Mouse (Mus musculus): ENCODE results near the gene Arg2. TPM values are rescaled to one million over a fixed set of nuclear protein-coding genes. Genes with fewer than 3 reads are reported as not detected.

The Arg2 gene
- polyA plus RNA-seq, 1 experiment from 2014 or later: 36.1 TPM

- no peaks in the 10 kb centered on the region for H3K27me3 ChIP-seq (ENCODE audit: control insufficient read depth, insufficient read depth, low read length)
- H3K36me3 ChIP-seq (ENCODE audit: control insufficient read depth, insufficient read depth, low read length): no peaks in the 10 kb centered on the region
- no peak overlapping the region for H3K4me2 ChIP-seq (ENCODE audit: low read depth, low read length)
- H3K27ac ChIP-seq (ENCODE audit: low read depth, low read length): no peak overlapping the region
- no peaks in the 10 kb centered on the region for H3K9me3 ChIP-seq (ENCODE audit: control insufficient read depth, low read length)
- H3K9ac ChIP-seq (replicated peaks; ENCODE audit: low read depth, low read length): no peak overlapping the region
- ATAC-seq (ENCODE audit: low read depth): no peak
- no peaks in the 10 kb centered on the region for H3K4me1 ChIP-seq (ENCODE audit: control insufficient read depth, insufficient read depth, low read length)
- no peak overlapping the region for H3K4me3 ChIP-seq (ENCODE audit: low read depth, low read length)
Measured at GRCm38 (mm10) chr12:79141384-79141783, 10.8 kb downstream of the Arg2 start.

- Histone ChIP-seq H3K9ac (replicated peaks; ENCODE audit: low read depth, low read length) (no peak overlapping the region), H3K27ac (ENCODE audit: low read depth, low read length) (no peak overlapping the region), H3K4me2 (ENCODE audit: low read depth, low read length) (no peak overlapping the region), H3K4me3 (ENCODE audit: low read depth, low read length) (no peak overlapping the region), H3K36me3 (ENCODE audit: control insufficient read depth, insufficient read depth, low read length) (peaks cover 25% of the 10 kb centered on the region), H3K4me1 (ENCODE audit: control insufficient read depth, insufficient read depth, low read length) (no peaks in the 10 kb centered on the region), H3K9me3 (ENCODE audit: control insufficient read depth, low read length) (no peaks in the 10 kb centered on the region), H3K27me3 (ENCODE audit: control insufficient read depth, insufficient read depth, low read length) (no peaks in the 10 kb centered on the region)
- WGBS: 96% methylated on average over 6 of the region's 6 CpGs
- ATAC-seq (ENCODE audit: low read depth): no peak
Measured at GRCm38 (mm10) chr12:79149653-79150052, 19.1 kb downstream of the Arg2 start.

GRCm38 (mm10) chr12:79162876-79163275 lies 32.3 kb downstream of the Arg2 start:
- Histone ChIP-seq H3K4me3 (ENCODE audit: low read depth, low read length) (no peak overlapping the region), H3K27me3 (ENCODE audit: control insufficient read depth, insufficient read depth, low read length) (no peaks in the 10 kb centered on the region), H3K36me3 (ENCODE audit: control insufficient read depth, insufficient read depth, low read length) (peaks cover 58% of the 10 kb centered on the region), H3K9ac (replicated peaks; ENCODE audit: low read depth, low read length) (no peak overlapping the region), H3K4me2 (ENCODE audit: low read depth, low read length) (no peak overlapping the region), H3K9me3 (ENCODE audit: control insufficient read depth, low read length) (no peaks in the 10 kb centered on the region), H3K4me1 (ENCODE audit: control insufficient read depth, insufficient read depth, low read length) (no peaks in the 10 kb centered on the region), H3K27ac (ENCODE audit: low read depth, low read length) (no peak overlapping the region)
- no peak for ATAC-seq (ENCODE audit: low read depth)
- WGBS: 95% methylated on average over 3 of the region's 3 CpGs

GRCm38 (mm10) chr12:79169173-79169572 lies 38.6 kb downstream of the Arg2 start:
- Histone ChIP-seq H3K4me2 (ENCODE audit: low read depth, low read length) (no peak overlapping the region), H3K4me1 (ENCODE audit: control insufficient read depth, insufficient read depth, low read length) (peaks cover 9% of the 10 kb centered on the region), H3K9ac (replicated peaks; ENCODE audit: low read depth, low read length) (no peak overlapping the region), H3K36me3 (ENCODE audit: control insufficient read depth, insufficient read depth, low read length) (peaks cover 7% of the 10 kb centered on the region), H3K27me3 (ENCODE audit: control insufficient read depth, insufficient read depth, low read length) (no peaks in the 10 kb centered on the region), H3K4me3 (ENCODE audit: low read depth, low read length) (no peak overlapping the region), H3K9me3 (ENCODE audit: control insufficient read depth, low read length) (no peaks in the 10 kb centered on the region), H3K27ac (ENCODE audit: low read depth, low read length) (no peak overlapping the region)
- ATAC-seq (ENCODE audit: low read depth): no peak

- no peak overlapping the region for H3K27ac ChIP-seq (ENCODE audit: low read depth, low read length)
- no peak for ATAC-seq (ENCODE audit: low read depth)
- H3K9me3 ChIP-seq (ENCODE audit: control insufficient read depth, low read length): no peaks in the 10 kb centered on the region
- H3K9ac ChIP-seq (replicated peaks; ENCODE audit: low read depth, low read length): no peak overlapping the region
- H3K36me3 ChIP-seq (ENCODE audit: control insufficient read depth, insufficient read depth, low read length): peaks cover 5% of the 10 kb centered on the region
- H3K4me1 ChIP-seq (ENCODE audit: control insufficient read depth, insufficient read depth, low read length): peaks cover 9% of the 10 kb centered on the region
- H3K27me3 ChIP-seq (ENCODE audit: control insufficient read depth, insufficient read depth, low read length): no peaks in the 10 kb centered on the region
- H3K4me3 ChIP-seq (ENCODE audit: low read depth, low read length): no peak overlapping the region
- H3K4me2 ChIP-seq (ENCODE audit: low read depth, low read length): no peak overlapping the region
- WGBS: 63% methylated on average over 3 of the region's 3 CpGs
Measured at GRCm38 (mm10) chr12:79170421-79170820, 39.8 kb downstream of the Arg2 start.

- H3K4me1 ChIP-seq (ENCODE audit: control insufficient read depth, insufficient read depth, low read length): peaks cover 9% of the 10 kb centered on the region
- H3K4me2 ChIP-seq (ENCODE audit: low read depth, low read length): peak overlapping the region; percentile 55
- WGBS: 34% methylated on average over 12 of the region's 12 CpGs
- H3K9me3 ChIP-seq (ENCODE audit: control insufficient read depth, low read length): no peaks in the 10 kb centered on the region
- peak overlapping the region; percentile 85 for H3K4me3 ChIP-seq (ENCODE audit: low read depth, low read length)
- H3K27ac ChIP-seq (ENCODE audit: low read depth, low read length): no peak overlapping the region
- ATAC-seq (ENCODE audit: low read depth): no peak
- H3K9ac ChIP-seq (replicated peaks; ENCODE audit: low read depth, low read length): peak overlapping the region; percentile 77
- no peaks in the 10 kb centered on the region for H3K27me3 ChIP-seq (ENCODE audit: control insufficient read depth, insufficient read depth, low read length)
- H3K36me3 ChIP-seq (ENCODE audit: control insufficient read depth, insufficient read depth, low read length): peaks cover 12% of the 10 kb centered on the region
Measured at GRCm38 (mm10) chr12:79171269-79171995, 40.9 kb downstream of the Arg2 start.

GRCm38 (mm10) chr12:79172019-79172941 lies 41.7 kb downstream of the Arg2 start, which contains the start of gene Vti1b:
Gene Vti1b (minus strand): TSS chr12:79172667.
- peak within 1 kb of the TSS; percentile 77 for H3K9ac ChIP-seq (replicated peaks; ENCODE audit: low read depth, low read length)
- peaks cover 12% of the 10 kb centered on the region for H3K36me3 ChIP-seq (ENCODE audit: control insufficient read depth, insufficient read depth, low read length)
- peaks cover 9% of the 10 kb centered on the region for H3K4me1 ChIP-seq (ENCODE audit: control insufficient read depth, insufficient read depth, low read length)
- peak within 1 kb of the TSS; percentile 85 for H3K4me3 ChIP-seq (ENCODE audit: low read depth, low read length)
- under 1% methylated on average over 61 of the region's 73 CpGs for WGBS
- peak; percentile 98 for ATAC-seq (ENCODE audit: low read depth)
- H3K9me3 ChIP-seq (ENCODE audit: control insufficient read depth, low read length): no peaks in the 10 kb centered on the region
- peak within 1 kb of the TSS; percentile 97 for H3K27ac ChIP-seq (ENCODE audit: low read depth, low read length)
- no peaks in the 10 kb centered on the region for H3K27me3 ChIP-seq (ENCODE audit: control insufficient read depth, insufficient read depth, low read length)
- H3K4me2 ChIP-seq (ENCODE audit: low read depth, low read length): peak within 1 kb of the TSS; percentile 55

GRCm38 (mm10) chr12:79173721-79174120 lies 43.1 kb downstream of the Arg2 start:
- Histone ChIP-seq H3K27me3 (ENCODE audit: control insufficient read depth, insufficient read depth, low read length) (no peaks in the 10 kb centered on the region), H3K9me3 (ENCODE audit: control insufficient read depth, low read length) (no peaks in the 10 kb centered on the region), H3K27ac (ENCODE audit: low read depth, low read length) (no peak overlapping the region), H3K4me3 (ENCODE audit: low read depth, low read length) (no peak overlapping the region), H3K36me3 (ENCODE audit: control insufficient read depth, insufficient read depth, low read length) (peaks cover 12% of the 10 kb centered on the region), H3K4me1 (ENCODE audit: control insufficient read depth, insufficient read depth, low read length) (peaks cover 9% of the 10 kb centered on the region), H3K4me2 (ENCODE audit: low read depth, low read length) (no peak overlapping the region), H3K9ac (replicated peaks; ENCODE audit: low read depth, low read length) (no peak overlapping the region)
- no peak for ATAC-seq (ENCODE audit: low read depth)
- 86% methylated on average over 5 of the region's 5 CpGs for WGBS

GRCm38 (mm10) chr12:79175998-79176397 lies 45.4 kb downstream of the Arg2 start:
- Histone ChIP-seq H3K4me1 (ENCODE audit: control insufficient read depth, insufficient read depth, low read length) (peaks cover 7% of the 10 kb centered on the region), H3K4me3 (ENCODE audit: low read depth, low read length) (no peak overlapping the region), H3K36me3 (ENCODE audit: control insufficient read depth, insufficient read depth, low read length) (peaks cover 12% of the 10 kb centered on the region), H3K9me3 (ENCODE audit: control insufficient read depth, low read length) (no peaks in the 10 kb centered on the region), H3K9ac (replicated peaks; ENCODE audit: low read depth, low read length) (no peak overlapping the region), H3K27ac (ENCODE audit: low read depth, low read length) (no peak overlapping the region), H3K27me3 (ENCODE audit: control insufficient read depth, insufficient read depth, low read length) (no peaks in the 10 kb centered on the region), H3K4me2 (ENCODE audit: low read depth, low read length) (no peak overlapping the region)
- ATAC-seq (ENCODE audit: low read depth): no peak
- WGBS: 93% methylated on average over 5 of the region's 5 CpGs

Measured in neural tube, embryonic 14.5 days (tissue).